Mouse (Mus musculus): ENCODE results near the gene Lin28b.

Lin28b gene

GRCm38 (mm10) chr10:45485761-45486602, at the start of gene Lin28b:
Gene Lin28b, minus strand, starts transcription at chr10:45486395.
- peak; percentile 88 for DNase-seq (ENCODE audit: low read depth, low spot score)

- DNase-seq (ENCODE audit: low read depth, low spot score), result no peak
Observed at GRCm38 (mm10) chr10:45511764-45512163, 25.6 kb upstream of the Lin28b start.

- no peak for DNase-seq (ENCODE audit: low read depth, low spot score)
Observed at GRCm38 (mm10) chr10:45510662-45511061, 24.5 kb upstream of the Lin28b start.

GRCm38 (mm10) chr10:45500259-45500658, 14.1 kb upstream of the Lin28b start:
- DNase-seq (ENCODE audit: low read depth, low spot score), result no peak

- no peak for DNase-seq (ENCODE audit: low read depth, low spot score)
Observed at GRCm38 (mm10) chr10:45486603-45486946, 380 bp upstream of the Lin28b start.

GRCm38 (mm10) chr10:45485226-45485760, 902 bp downstream of the Lin28b start:
- DNase-seq (ENCODE audit: low read depth, low spot score), result no peak

- DNase-seq (ENCODE audit: low read depth, low spot score), result peak; percentile 63
Observed at GRCm38 (mm10) chr10:45483210-45483609, 3.0 kb downstream of the Lin28b start.

- no peak for DNase-seq (ENCODE audit: low read depth, low spot score)
Observed at GRCm38 (mm10) chr10:45473663-45474333, 12.4 kb downstream of the Lin28b start.

- DNase-seq (ENCODE audit: low read depth, low spot score), result no peak
Observed at GRCm38 (mm10) chr10:45473143-45473484, 13.1 kb downstream of the Lin28b start.

GRCm38 (mm10) chr10:45472431-45473142, 13.6 kb downstream of the Lin28b start:
- no peak for DNase-seq (ENCODE audit: low read depth, low spot score)

GRCm38 (mm10) chr10:45471321-45471720, 14.9 kb downstream of the Lin28b start:
- DNase-seq (ENCODE audit: low read depth, low spot score), result no peak

GRCm38 (mm10) chr10:45470079-45470739, 16.0 kb downstream of the Lin28b start:
- no peak for DNase-seq (ENCODE audit: low read depth, low spot score)

GRCm38 (mm10) chr10:45469027-45469996, 16.9 kb downstream of the Lin28b start:
- no peak for DNase-seq (ENCODE audit: low read depth, low spot score)

GRCm38 (mm10) chr10:45468180-45468915, 17.8 kb downstream of the Lin28b start:
- DNase-seq (ENCODE audit: low read depth, low spot score), result no peak

GRCm38 (mm10) chr10:45458637-45459036, 27.6 kb downstream of the Lin28b start:
- DNase-seq (ENCODE audit: low read depth, low spot score), result peak; percentile 50

- peak; percentile 38 for DNase-seq (ENCODE audit: low read depth, low spot score)
Observed at GRCm38 (mm10) chr10:45458074-45458473, 28.1 kb downstream of the Lin28b start.

GRCm38 (mm10) chr10:45446625-45447024, 39.6 kb downstream of the Lin28b start:
- no peak for DNase-seq (ENCODE audit: low read depth, low spot score)

- no peak for DNase-seq (ENCODE audit: low read depth, low spot score)
Observed at GRCm38 (mm10) chr10:45446215-45446614, 40.0 kb downstream of the Lin28b start.

- peak; percentile 34 for DNase-seq (ENCODE audit: low read depth, low spot score)
Observed at GRCm38 (mm10) chr10:45422372-45422771, 63.8 kb downstream of the Lin28b start.

GRCm38 (mm10) chr10:45412144-45412543, 74.1 kb downstream of the Lin28b start:
- DNase-seq (ENCODE audit: low read depth, low spot score), result no peak

All from mesoderm, embryonic 11.5 days (tissue).